Mouse (Mus musculus) frontal cortex, postnatal 14 days (tissue): ENCODE data around the gene Gm21637.
"Not testable (repeated sequence)": the region's sequence is repeated elsewhere in the genome, so short reads cannot be mapped to it uniquely, and the experiment has no call there.

Experiments used
- DNase-seq, 2 experiments: peaks; one replicate each; pipeline ENCODE4 v3.0.0; 2022; ENCODE audit warnings: low spot score in 2 of 2

Gm21637 gene

DNA sequence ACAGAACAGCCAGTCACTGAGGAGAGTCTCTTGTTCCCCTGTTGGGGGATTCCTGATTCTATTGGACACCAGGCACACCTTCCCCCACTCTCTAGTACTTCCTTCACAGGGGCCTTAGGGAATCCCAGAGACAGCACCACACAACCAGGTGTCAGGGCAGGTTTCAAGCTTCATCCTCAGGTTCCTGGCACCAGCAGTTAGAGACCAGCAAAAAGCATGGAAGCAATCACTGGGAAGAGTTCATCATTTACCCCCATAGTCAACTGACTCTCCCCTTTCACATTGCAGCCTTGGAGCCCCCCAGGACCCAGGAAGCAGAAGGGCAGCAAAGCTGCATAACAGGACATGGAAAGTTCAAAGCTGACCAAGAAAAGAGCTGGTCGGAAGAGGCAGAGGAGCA lies at the start of gene Gm21637:
TSS of gene Gm21637 (plus strand) at position 301 of the 400 bp plus-strand sequence.
- not testable (repeated sequence) for DNase-seq
